Mouse (Mus musculus): Measurements from ENCODE around the gene Gm12216. TPM values are rescaled to one million over a fixed set of nuclear protein-coding genes. Genes with fewer than 3 reads are reported as not detected.

The Gm12216 gene
- polyA plus RNA-seq, 1 experiment from 2014 or later, result 1.2 TPM

DNA sequence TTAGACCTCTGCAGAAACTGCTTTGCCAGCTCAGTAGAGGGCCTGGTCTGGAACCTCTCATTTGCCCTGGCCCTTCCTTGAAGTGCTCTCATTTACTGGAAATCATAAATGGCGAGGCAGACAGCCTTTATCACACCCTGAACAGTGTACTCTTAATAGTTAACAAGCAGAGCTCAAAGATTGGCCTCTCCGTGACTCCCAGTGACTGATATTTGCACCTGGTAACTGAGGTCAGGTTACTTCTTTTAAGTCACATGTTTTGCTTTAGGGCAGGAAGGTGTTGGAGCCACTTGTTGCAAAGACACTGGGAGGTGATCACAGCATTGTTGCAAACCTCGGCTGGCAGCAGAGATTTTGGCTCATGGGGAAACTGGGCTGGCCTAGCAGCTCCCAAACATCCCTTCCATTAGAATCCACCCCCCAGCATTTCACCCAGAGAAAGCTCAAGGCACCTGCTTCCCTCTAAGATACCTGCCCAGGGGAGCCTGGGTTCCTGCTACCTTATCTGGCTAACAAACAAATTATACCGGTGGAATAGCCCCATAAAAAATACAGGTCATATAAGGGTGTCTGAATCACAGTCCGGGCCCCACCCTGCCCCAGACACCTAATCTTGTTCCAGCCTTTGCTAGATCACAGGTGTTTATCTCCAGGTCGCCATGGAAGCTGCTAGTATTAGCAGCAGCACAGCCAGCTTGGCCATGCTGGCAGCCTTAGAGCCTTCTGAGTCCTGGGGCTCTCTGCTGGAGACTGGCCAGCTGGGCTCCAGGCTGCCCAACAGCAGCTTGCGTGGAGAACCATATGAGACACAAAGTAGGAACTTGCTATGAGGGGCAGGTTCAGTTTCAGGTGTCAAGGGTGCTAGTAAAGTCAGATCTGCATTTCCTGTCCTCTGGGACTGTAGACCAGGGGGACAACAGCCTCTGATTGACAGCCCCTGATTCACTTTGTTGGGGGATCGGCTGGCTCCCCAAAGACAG lies 19.1 kb downstream of the Gm12216 start:
- Histone ChIP-seq H3K4me3 (replicated peaks) (no peak overlapping the region), H3K4me2 (replicated peaks) (peak overlapping the region; percentile 12), H3K27ac (peak overlapping the region; percentile 85), H3K4me1 (replicated peaks) (peaks cover 23% of the 10 kb centered on the region), H3K27me3 (replicated peaks) (no peaks in the 10 kb centered on the region), H3K36me3 (no peaks in the 10 kb centered on the region), H3K9me3 (no peaks in the 10 kb centered on the region), H3K9ac (no peak overlapping the region)
- peak; percentile 93 for ATAC-seq
- WGBS, result 42% methylated on average over 8 of the region's 8 CpGs

DNA sequence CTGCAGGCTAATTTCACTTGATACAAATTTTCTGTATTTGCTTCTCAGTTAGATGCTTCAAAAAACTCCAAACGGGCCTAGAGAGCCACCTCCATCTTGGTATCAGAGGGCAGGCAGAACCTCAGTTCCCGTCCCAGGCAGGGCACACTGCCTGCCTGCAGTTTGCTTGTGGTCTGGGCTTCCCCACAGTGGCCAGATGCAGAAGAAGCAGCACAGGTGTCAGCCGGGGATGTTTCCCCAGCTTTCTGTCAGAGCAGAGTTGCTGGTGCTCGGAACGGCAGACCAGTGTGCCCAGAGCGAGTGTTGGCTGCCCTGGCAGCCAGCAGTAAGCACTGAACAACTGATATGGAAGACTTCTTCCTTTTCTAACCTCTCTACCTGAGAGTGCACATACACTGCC lies 19.9 kb downstream of the Gm12216 start:
- Histone ChIP-seq H3K36me3 (no peaks in the 10 kb centered on the region), H3K4me3 (replicated peaks) (no peak overlapping the region), H3K27me3 (replicated peaks) (no peaks in the 10 kb centered on the region), H3K27ac (peak overlapping the region; percentile 85), H3K9me3 (no peaks in the 10 kb centered on the region), H3K4me1 (replicated peaks) (peaks cover 23% of the 10 kb centered on the region), H3K4me2 (replicated peaks) (peak overlapping the region; percentile 10; the same call in 1 of the 2 replicates), H3K9ac (peak overlapping the region; percentile 9; the same call in 1 of the 2 replicates)
- WGBS, result 56% methylated on average over 6 of the region's 6 CpGs
- ATAC-seq, result peak; percentile 7; the same call in 1 of the 2 replicates

DNA sequence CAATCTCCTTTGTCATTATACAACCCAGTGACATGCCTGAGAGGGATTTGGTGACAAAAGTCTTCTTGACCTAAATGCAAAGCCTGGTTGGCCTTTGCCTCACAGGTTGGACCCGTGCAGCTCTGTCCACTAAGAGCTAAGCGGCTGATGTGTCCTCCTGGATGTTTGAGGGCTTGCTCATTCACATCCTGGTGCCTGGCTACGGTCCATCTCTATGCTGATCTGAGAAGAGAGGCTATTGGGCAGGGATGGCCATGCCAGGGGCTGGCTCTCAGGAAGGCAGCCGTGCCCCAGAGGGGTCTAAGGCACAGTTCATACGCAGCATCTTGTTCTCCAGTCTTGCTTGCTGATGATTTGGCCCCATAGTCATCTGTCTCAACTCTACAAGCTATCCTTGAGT lies 21.3 kb downstream of the Gm12216 start:
- WGBS, result 88% methylated on average over 5 of the region's 5 CpGs
- H3K9ac ChIP-seq, result no peak overlapping the region

DNA sequence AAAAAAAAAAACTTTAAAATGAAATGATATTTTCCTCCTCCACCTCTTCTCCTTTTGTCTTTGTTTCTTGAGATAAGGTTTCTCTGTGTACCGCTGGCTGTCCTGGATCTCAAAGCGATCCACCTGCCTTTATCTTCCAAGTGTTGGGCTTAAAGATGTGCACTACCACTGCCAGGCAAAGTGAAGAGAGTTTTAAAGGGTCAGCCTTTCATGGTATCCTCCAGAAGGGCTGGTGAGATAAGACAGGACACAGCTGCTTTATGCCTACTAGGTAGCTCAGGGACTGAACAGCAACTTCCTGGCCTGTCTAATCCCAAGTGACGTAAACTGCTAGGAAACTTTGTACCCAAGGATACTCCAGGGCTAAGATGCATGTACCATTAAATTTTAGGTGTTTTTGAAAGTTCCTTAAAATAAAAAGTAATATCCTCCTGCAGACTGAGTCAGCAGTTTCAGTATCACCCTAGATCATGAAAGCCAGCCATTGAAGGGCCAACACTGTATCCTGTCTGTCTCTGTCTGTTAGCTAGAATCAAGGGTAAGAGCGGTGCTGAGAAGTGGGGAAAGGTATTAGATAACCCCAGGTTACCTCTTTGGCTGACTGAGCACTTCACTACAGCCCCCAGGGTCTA lies 23.6 kb downstream of the Gm12216 start:
- no peak overlapping the region for H3K9ac ChIP-seq
- no peak overlapping the region for H3K4me3 ChIP-seq (replicated peaks)
- ATAC-seq, result no peak
- WGBS, result 75% methylated on average over 4 of the region's 4 CpGs
- no peaks in the 10 kb centered on the region for H3K9me3 ChIP-seq
- no peaks in the 10 kb centered on the region for H3K36me3 ChIP-seq
- no peak overlapping the region for H3K27ac ChIP-seq
- no peak overlapping the region for H3K4me2 ChIP-seq (replicated peaks)
- peaks cover 18% of the 10 kb centered on the region for H3K4me1 ChIP-seq (replicated peaks)
- no peaks in the 10 kb centered on the region for H3K27me3 ChIP-seq (replicated peaks)

More for the DNA sequence above, 21.3 kb downstream of the Gm12216 start:
- H3K4me2 ChIP-seq (replicated peaks), result no peak overlapping the region
- H3K9me3 ChIP-seq, result no peaks in the 10 kb centered on the region
- no peaks in the 10 kb centered on the region for H3K27me3 ChIP-seq (replicated peaks)
- no peaks in the 10 kb centered on the region for H3K36me3 ChIP-seq
- no peak overlapping the region for H3K4me3 ChIP-seq (replicated peaks)
- ATAC-seq, result no peak
- peaks cover 23% of the 10 kb centered on the region for H3K4me1 ChIP-seq (replicated peaks)
- H3K27ac ChIP-seq, result no peak overlapping the region

DNA sequence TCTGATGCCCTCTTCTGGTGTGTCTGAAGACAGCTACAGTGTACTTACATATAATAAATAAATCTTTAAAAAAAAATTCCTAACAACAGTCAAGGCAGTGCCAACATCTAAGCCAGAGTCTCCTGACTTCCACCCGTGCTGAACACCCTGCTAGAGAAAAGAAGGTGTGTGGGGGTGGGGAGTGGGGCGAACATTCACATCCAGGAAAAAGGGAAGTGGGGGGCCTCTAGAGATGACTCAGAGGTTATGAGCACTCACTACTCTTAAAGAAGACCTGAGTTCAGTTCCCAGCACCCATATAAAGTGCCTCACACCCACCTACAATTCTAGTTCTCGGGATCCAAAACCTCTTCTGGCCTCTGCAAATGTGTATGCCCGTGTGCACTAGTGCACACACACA lies 33.6 kb downstream of the Gm12216 start:
- Histone ChIP-seq H3K27me3 (replicated peaks) (no peaks in the 10 kb centered on the region), H3K4me1 (replicated peaks) (no peaks in the 10 kb centered on the region), H3K4me2 (replicated peaks) (no peak overlapping the region), H3K36me3 (no peaks in the 10 kb centered on the region), H3K4me3 (replicated peaks) (no peak overlapping the region), H3K9me3 (no peaks in the 10 kb centered on the region), H3K9ac (no peak overlapping the region), H3K27ac (no peak overlapping the region)
- no peak for ATAC-seq
- WGBS, result 83% methylated on average over 4 of the region's 4 CpGs

DNA sequence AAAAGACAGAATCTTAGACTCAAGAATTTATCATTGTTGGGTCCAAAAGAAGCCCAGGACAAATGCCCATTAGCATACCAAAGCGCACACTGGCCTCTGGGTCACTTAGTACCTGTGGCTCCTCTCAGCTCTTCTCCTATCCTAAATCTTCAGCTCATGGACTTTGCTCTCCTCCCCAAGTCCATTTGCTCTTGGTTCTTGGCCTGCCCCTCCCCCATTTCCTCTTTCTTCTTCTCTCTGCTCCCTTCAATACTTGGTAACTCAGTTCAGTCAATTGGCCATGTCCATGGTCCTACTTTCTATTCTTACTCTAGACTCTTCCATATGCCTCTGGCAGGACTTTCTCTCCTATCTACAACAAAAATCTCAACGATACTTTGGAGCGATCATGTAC lies 37.1 kb downstream of the Gm12216 start:
- no peaks in the 10 kb centered on the region for H3K4me1 ChIP-seq (replicated peaks)
- H3K9me3 ChIP-seq, result no peaks in the 10 kb centered on the region
- no peak overlapping the region for H3K4me2 ChIP-seq (replicated peaks)
- 90% methylated on average over 3 of the region's 3 CpGs for WGBS
- H3K27me3 ChIP-seq (replicated peaks), result no peaks in the 10 kb centered on the region
- H3K27ac ChIP-seq, result no peak overlapping the region
- peak; percentile 34; the same call in 1 of the 2 replicates for ATAC-seq
- no peaks in the 10 kb centered on the region for H3K36me3 ChIP-seq
- no peak overlapping the region for H3K4me3 ChIP-seq (replicated peaks)
- no peak overlapping the region for H3K9ac ChIP-seq

DNA sequence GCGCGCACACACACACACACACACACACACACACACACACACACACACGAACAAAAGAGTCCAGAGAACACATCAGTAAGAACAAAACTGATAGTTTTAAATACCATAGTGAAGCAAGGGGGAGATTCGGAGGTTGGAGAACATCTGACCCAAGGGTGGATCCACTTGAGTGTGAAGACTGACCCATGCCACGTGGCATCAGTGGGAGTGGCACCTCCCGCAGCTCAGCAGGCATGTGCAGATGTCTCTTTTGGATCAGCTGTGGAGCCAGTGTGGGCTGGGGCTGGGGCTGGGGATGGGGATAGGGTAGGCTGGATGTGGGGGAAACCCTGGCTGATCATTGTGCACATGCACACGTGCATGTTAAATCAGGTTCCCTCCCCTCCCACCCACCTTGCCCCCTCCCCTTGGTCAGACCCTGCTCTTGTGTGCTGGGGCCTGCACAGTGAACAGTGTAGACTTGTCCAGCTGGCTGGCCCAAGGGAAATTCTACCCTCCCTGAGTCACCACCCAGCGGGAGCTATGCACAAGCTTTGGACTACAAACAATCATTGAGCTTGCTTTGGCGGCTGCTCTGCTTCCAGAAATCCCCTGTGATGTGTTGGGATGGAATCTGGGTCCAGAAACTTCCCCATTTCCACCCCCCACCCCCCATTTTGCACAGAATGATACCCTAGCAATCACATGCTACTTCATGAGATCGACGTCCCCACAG lies 37.7 kb downstream of the Gm12216 start:
- 79% methylated on average over 11 of the region's 11 CpGs for WGBS
- no peak overlapping the region for H3K27ac ChIP-seq
- H3K9ac ChIP-seq, result no peak overlapping the region

DNA sequence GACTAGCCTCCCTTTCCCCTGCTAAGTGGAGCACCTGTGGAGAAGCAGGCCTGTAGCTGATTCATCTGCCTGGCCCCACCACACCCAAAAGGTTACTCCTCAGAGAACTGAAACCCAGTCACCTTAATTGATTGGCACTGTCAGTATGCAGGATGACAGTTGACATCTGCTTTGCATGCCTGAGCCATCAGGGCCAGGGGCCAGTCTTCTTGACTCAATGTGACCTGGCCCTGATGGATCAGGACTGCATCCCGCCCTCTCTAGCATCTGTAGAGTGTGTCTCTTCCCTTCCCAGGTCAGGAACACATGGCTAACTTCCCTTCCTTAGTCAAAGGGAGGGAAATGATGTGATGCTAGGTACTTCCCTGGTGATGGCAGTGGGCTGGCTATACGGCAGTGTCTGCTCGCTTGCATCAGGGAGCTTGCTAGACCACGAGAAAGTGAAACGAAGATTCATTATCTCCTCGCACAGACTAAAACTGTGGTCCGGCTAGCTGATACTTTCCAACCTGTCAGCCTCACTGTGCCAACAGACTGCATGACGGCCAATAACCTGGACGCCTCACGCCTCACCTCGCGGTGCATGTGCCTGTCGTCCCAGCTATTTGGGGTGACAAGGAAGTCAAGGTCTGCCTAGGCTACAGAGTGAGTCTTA lies 38.4 kb downstream of the Gm12216 start:
- ATAC-seq, result no peak
- Histone ChIP-seq H3K36me3 (no peaks in the 10 kb centered on the region), H3K4me3 (replicated peaks) (no peak overlapping the region), H3K4me1 (replicated peaks) (no peaks in the 10 kb centered on the region), H3K9ac (no peak overlapping the region), H3K27me3 (replicated peaks) (no peaks in the 10 kb centered on the region), H3K4me2 (replicated peaks) (no peak overlapping the region), H3K27ac (no peak overlapping the region), H3K9me3 (no peaks in the 10 kb centered on the region)
- 79% methylated on average over 13 of the region's 13 CpGs for WGBS

More for the DNA sequence above, 37.7 kb downstream of the Gm12216 start:
- ATAC-seq, result no peak
- Histone ChIP-seq H3K4me3 (replicated peaks) (no peak overlapping the region), H3K9me3 (no peaks in the 10 kb centered on the region), H3K4me2 (replicated peaks) (no peak overlapping the region), H3K4me1 (replicated peaks) (no peaks in the 10 kb centered on the region), H3K36me3 (no peaks in the 10 kb centered on the region), H3K27me3 (replicated peaks) (no peaks in the 10 kb centered on the region)

DNA sequence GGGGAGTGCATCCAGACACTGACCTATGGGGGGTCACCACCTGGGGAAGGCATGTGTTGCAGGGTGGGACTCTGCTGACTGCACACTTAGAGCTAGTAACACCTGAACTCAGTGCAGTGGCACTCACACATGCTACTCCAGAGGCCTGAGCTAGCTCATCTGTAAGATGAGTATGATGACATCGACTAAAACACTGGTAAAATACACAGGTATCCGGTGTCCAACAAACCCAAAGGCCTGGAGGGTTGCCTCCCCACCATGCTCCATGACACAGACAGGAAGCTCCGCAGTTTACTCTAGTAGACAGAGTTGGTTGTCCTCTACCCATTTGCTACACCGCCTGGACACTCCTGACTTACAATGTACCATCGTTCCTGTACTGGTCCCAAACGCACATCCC lies 39.5 kb downstream of the Gm12216 start:
- no peak for ATAC-seq
- 96% methylated on average over 6 of the region's 6 CpGs for WGBS
- no peaks in the 10 kb centered on the region for H3K36me3 ChIP-seq
- no peaks in the 10 kb centered on the region for H3K9me3 ChIP-seq
- H3K4me1 ChIP-seq (replicated peaks), result no peaks in the 10 kb centered on the region
- H3K27ac ChIP-seq, result no peak overlapping the region
- H3K27me3 ChIP-seq (replicated peaks), result no peaks in the 10 kb centered on the region
- no peak overlapping the region for H3K9ac ChIP-seq
- no peak overlapping the region for H3K4me2 ChIP-seq (replicated peaks)
- no peak overlapping the region for H3K4me3 ChIP-seq (replicated peaks)

DNA sequence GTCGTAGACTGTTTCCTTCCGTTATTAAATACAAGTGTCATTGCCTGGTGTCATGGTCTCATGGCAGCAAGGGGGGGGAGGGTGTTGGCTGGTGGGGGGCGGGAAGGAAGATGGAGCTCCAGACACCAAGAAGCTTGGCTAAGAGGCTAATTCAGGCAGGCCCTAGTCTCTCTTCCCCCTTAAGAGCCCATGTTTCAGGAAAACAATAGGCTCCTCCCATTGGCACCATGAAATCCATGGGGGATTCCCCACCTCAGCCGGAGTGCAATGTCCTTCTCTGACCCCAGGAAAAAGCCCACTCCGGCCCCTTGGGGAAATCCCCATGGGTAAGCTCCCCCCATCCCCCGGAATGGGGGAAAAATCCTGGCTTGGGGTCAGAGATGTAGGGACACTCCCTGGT lies 40.3 kb downstream of the Gm12216 start:
- no peaks in the 10 kb centered on the region for H3K27me3 ChIP-seq (replicated peaks)
- H3K4me2 ChIP-seq (replicated peaks), result no peak overlapping the region
- WGBS, result 56% methylated on average over 6 of the region's 6 CpGs
- no peak overlapping the region for H3K27ac ChIP-seq
- H3K9me3 ChIP-seq, result no peaks in the 10 kb centered on the region
- no peaks in the 10 kb centered on the region for H3K4me1 ChIP-seq (replicated peaks)
- no peak overlapping the region for H3K9ac ChIP-seq
- no peak for ATAC-seq
- no peak overlapping the region for H3K4me3 ChIP-seq (replicated peaks)
- no peaks in the 10 kb centered on the region for H3K36me3 ChIP-seq

DNA sequence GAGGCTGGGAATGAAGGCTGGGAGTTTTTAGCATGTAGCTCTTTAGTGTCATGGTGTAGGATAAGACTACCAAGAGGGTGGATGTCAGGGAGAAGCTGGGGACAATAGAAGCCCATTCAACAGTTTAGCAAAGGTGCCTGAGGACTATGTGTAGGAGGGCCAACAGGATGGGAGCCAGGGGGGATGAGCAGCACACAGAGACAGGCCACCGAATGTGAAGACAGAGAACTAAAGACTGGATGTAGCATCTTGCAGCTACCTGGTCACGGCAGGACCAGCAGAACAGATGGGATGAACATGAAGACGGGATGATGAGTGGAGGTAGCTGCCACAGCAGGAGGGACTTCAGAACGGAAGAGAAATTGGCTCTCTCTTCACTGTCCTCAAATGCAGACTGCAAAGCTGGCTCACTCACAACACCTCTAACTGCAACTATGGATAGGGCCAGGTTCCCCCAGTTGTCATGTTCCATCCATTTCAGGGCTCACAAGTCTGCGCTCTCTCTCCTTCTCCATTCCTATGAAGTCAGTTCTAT lies 42.1 kb downstream of the Gm12216 start:
- no peaks in the 10 kb centered on the region for H3K4me1 ChIP-seq (replicated peaks)
- ATAC-seq, result no peak
- 94% methylated on average over 5 of the region's 5 CpGs for WGBS

More for the DNA sequence above, 42.1 kb downstream of the Gm12216 start:
- no peak overlapping the region for H3K9ac ChIP-seq
- no peaks in the 10 kb centered on the region for H3K27me3 ChIP-seq (replicated peaks)
- no peak overlapping the region for H3K27ac ChIP-seq
- no peak overlapping the region for H3K4me2 ChIP-seq (replicated peaks)
- no peak overlapping the region for H3K4me3 ChIP-seq (replicated peaks)
- no peaks in the 10 kb centered on the region for H3K9me3 ChIP-seq
- no peaks in the 10 kb centered on the region for H3K36me3 ChIP-seq

Data from intestine, embryonic 15.5 days (tissue).